ENCODE assay signal across 8 mouse cellular contexts in the genomic region with DNA sequence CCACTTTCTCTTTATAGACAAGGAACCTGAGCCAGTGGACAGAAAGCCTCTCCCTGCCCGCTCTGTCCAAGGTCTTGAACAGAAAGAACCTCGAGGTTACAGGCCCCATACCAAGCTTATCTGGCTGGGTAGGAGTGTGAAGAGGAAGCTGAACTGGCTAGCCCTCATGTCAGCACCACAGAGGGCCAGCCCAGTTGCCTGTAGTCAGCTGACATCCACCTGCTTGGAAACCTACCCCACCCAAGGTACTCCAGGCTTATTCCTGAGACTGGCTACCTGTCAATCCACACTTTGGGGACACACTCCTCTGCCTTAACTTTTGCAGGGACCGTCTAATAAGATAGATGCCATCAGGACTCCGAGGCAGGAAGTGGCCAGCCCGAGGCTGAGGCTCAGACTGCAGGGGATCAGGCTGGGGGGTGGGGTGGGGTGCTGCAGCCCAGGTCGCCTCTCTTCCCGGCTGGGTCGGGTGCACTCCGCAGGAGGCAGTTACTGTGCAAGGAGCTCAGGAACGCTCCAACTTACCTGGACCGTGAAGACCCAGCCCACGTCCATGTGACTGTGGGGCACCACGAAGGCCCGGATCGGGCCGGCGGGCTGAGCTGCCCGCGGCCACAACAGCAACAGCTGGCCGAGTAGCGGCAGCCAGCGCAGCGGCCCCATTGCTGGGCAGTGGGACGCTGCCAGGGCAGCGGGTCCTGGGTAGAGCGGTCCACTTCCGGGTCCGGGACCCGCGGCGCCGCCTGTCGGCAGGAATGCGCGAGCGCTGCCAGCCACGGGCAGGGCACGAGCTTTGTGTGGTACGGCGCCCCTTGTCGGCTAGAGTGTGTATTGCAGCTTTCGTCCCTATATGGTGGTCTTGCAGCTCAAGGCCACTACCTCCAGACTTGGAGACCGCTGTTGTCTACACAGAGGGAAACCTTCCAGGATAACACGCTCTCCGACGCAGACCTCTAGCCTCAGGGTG. TPM values are rescaled to one million over a fixed set of nuclear protein-coding genes. Genes with fewer than 3 reads are reported as not detected.
DNase-seq lines count a peak whose midpoint lies in the region; ATAC-seq lines count a peak whose summit lies in the region.

A gene (minus strand): TSS at position 741 of the 967 bp plus-strand sequence.

- H3K4me2 ChIP-seq in hindbrain, embryonic 16.5 days (ENCODE audit: low read length): peak within 1 kb of the TSS; percentile 84

- H3K27me3 ChIP-seq in hindbrain, embryonic 16.5 days (replicated peaks; ENCODE audit: control insufficient read depth, insufficient read depth, low read length): no peaks in the 10 kb centered on the region

- WGBS in hindbrain, embryonic 16.5 days: 4% methylated on average over 41 of the region's 46 CpGs
- 3% methylated on average over 46 of the region's 46 CpGs for WGBS in macrophage (ENCODE audit: missing documents)

- H3K4me3 ChIP-seq in hindbrain, embryonic 16.5 days (ENCODE audit: low read length): peak within 1 kb of the TSS; percentile 61
- peak within 1 kb of the TSS; percentile 61 for H3K4me3 ChIP-seq in macrophage (ENCODE audit: inconsistent target)

- H3K27ac ChIP-seq in hindbrain, embryonic 16.5 days (ENCODE audit: low read depth, low read length): peak within 1 kb of the TSS; percentile 48; the same call in 1 of the 2 replicates
- peak within 1 kb of the TSS; percentile 68 for H3K27ac ChIP-seq in macrophage

- peaks cover 13% of the 10 kb centered on the region; the same call in 1 of the 2 replicates for H3K79me2 ChIP-seq in macrophage (ENCODE audit: inconsistent target)

- H3K36me3 ChIP-seq in hindbrain, embryonic 16.5 days (ENCODE audit: control insufficient read depth, insufficient read depth, low read length): no peaks in the 10 kb centered on the region
- peaks cover 40% of the 10 kb centered on the region for H3K36me3 ChIP-seq in macrophage (ENCODE audit: inconsistent target)

- peak; percentile 87 for DNase-seq in R1 (ENCODE audit: low read depth, low spot score)
- peak; percentile 92 to 93 for DNase-seq in cerebellum, postnatal 36 days
- peak; percentile 91 for DNase-seq in gastrocnemius, adult 18-20 months (ENCODE audit: low spot score)
- peak; percentile 90 to 93 for DNase-seq in left cerebral cortex, adult 18-20 months (ENCODE audit: low spot score in 2 of 2)
- peak; percentile 80 for DNase-seq in right cerebral cortex, adult 18-20 months
- peak; percentile 78 for DNase-seq in urinary bladder, postnatal 10 days (ENCODE audit: low spot score)

- peak within 1 kb of the TSS; percentile 77 for H3K9ac ChIP-seq in hindbrain, embryonic 16.5 days (ENCODE audit: low read depth, low read length)

- H3K4me1 ChIP-seq in hindbrain, embryonic 16.5 days (ENCODE audit: control insufficient read depth, insufficient read depth, low read depth, low read length): peaks cover 9% of the 10 kb centered on the region

- no peaks in the 10 kb centered on the region for H3K9me3 ChIP-seq in hindbrain, embryonic 16.5 days (ENCODE audit: control insufficient read depth, low read length)

- peak; percentile 88 for ATAC-seq in hindbrain, embryonic 16.5 days

RNA-seq across cellular contexts. Expression of the gene that starts here (rescaled TPM):
- 1 to 10 TPM; 5.6 to 7.2 TPM for total RNA-seq in gastrocnemius, adult 18-20 months (2021)
- polyA plus RNA-seq in hindbrain, embryonic 16.5 days (2015; fragmentation: Nextera tagmentation; extraction: Ambion mirVana): 13.8 and 15.2 TPM in 2 replicates
- total RNA-seq in left cerebral cortex, adult 18-20 months (2021): 10 to 100 TPM; 29.6 to 30.3 TPM
- total RNA-seq in macrophage (2018; cell fraction: chromatin; rRNA removed): 100 to 1,000 TPM in 13 of 26 experiments, 10 to 100 TPM in 13; 21.3 to 170 (median 104) TPM
- 100 to 1,000 TPM; 128 to 233 (median 173) TPM for total RNA-seq in macrophage (2018; cell fraction: cytosol; rRNA removed)
- total RNA-seq in macrophage (2018; cell fraction: nucleus; rRNA removed): 100 to 1,000 TPM in 25 of 26 experiments, 10 to 100 TPM in 1; 50.2 to 242 (median 166) TPM
- polyA plus RNA-seq in macrophage (2018): 128 to 211 TPM (median 192 TPM) in 3 replicates

Comparison
In these comparisons a context has a peak if more than half of its experiments do, and no peak if none do; other contexts are left out.
1. Peak in every context shown above with its lines: DNase-seq, ATAC-seq, H3K4me3 ChIP-seq and H3K27ac ChIP-seq.